Mouse (Mus musculus): ENCODE measurements at regions not wholly inside any gene's neighbourhood (a gene's known extent, or its start where the extent isn't known, plus 50 kb on each side); places are given as distances from the start of the nearest gene placed in this dataset.

GRCm38 (mm10) chr5:118352142-118352541 lies 107.1 kb downstream of the 2410131K14Rik start:
- no peak for DNase-seq
- intact Hi-C loops (cut with DNase I) = no loop called here

- no peak for DNase-seq
- intact Hi-C loops (cut with DNase I) = no loop called here
Observed at GRCm38 (mm10) chr5:118353061-118353460, 108.0 kb downstream of the 2410131K14Rik start.

GRCm38 (mm10) chr5:118353689-118354088 lies 108.7 kb downstream of the 2410131K14Rik start:
- intact Hi-C loops (cut with DNase I) = no loop called here
- no peak for DNase-seq

GRCm38 (mm10) chr5:118354127-118354526 lies 109.1 kb downstream of the 2410131K14Rik start:
- intact Hi-C loops (cut with DNase I) = no loop called here
- no peak for DNase-seq

GRCm38 (mm10) chr5:118354871-118355270 lies 109.8 kb downstream of the 2410131K14Rik start:
- no peak for DNase-seq
- intact Hi-C loops (cut with DNase I) = no loop called here

- DNase-seq = no peak
Observed at GRCm38 (mm10) chr5:118355287-118355686, 110.3 kb downstream of the 2410131K14Rik start.

GRCm38 (mm10) chr5:118355691-118356337 lies 110.8 kb downstream of the 2410131K14Rik start:
- intact Hi-C loops (cut with DNase I) = no loop called here
- peak; percentile 42 to 71 for DNase-seq

More at GRCm38 (mm10) chr5:118355287-118355686, 110.3 kb downstream of the 2410131K14Rik start:
- intact Hi-C loops (cut with DNase I) = no loop called here

GRCm38 (mm10) chr5:118359646-118360373 lies 114.8 kb downstream of the 2410131K14Rik start:
- no peak for DNase-seq
- intact Hi-C loops (cut with DNase I) = no loop called here

GRCm38 (mm10) chr5:118360374-118361064 lies 115.5 kb downstream of the 2410131K14Rik start:
- no peak for DNase-seq
- intact Hi-C loops (cut with DNase I) = no loop called here

- no peak for DNase-seq
- intact Hi-C loops (cut with DNase I) = no loop called here
Observed at GRCm38 (mm10) chr5:118361133-118361852, 116.3 kb downstream of the 2410131K14Rik start.

- no peak for DNase-seq
- intact Hi-C loops (cut with DNase I) = no loop called here
Observed at GRCm38 (mm10) chr5:118361853-118362406, 116.9 kb downstream of the 2410131K14Rik start.

GRCm38 (mm10) chr5:118362738-118363137 lies 117.7 kb downstream of the 2410131K14Rik start:
- no peak for DNase-seq
- intact Hi-C loops (cut with DNase I) = no loop called here

GRCm38 (mm10) chr5:118363154-118363553 lies 118.1 kb downstream of the 2410131K14Rik start:
- no peak for DNase-seq
- intact Hi-C loops (cut with DNase I) = no loop called here

- no peak for DNase-seq
- intact Hi-C loops (cut with DNase I) = no loop called here
Observed at GRCm38 (mm10) chr5:118364646-118365045, 119.6 kb downstream of the 2410131K14Rik start.

- intact Hi-C loops (cut with DNase I) = no loop called here
- DNase-seq = no peak
Observed at GRCm38 (mm10) chr5:118365196-118365595, 120.2 kb downstream of the 2410131K14Rik start.

GRCm38 (mm10) chr5:118365651-118366050 lies 120.6 kb downstream of the 2410131K14Rik start:
- DNase-seq = no peak
- intact Hi-C loops (cut with DNase I) = no loop called here

- DNase-seq = no peak
- intact Hi-C loops (cut with DNase I) = no loop called here
Observed at GRCm38 (mm10) chr5:118367047-118367446, 122.0 kb downstream of the 2410131K14Rik start.

- intact Hi-C loops (cut with DNase I) = no loop called here
Observed at GRCm38 (mm10) chr5:118373581-118373981, 128.6 kb downstream of the 2410131K14Rik start.

GRCm38 (mm10) chr5:118374968-118375367 lies 129.9 kb downstream of the 2410131K14Rik start:
- DNase-seq = no peak
- intact Hi-C loops (cut with DNase I) = no loop called here

More at GRCm38 (mm10) chr5:118373581-118373981, 128.6 kb downstream of the 2410131K14Rik start:
- DNase-seq = peak; percentile 35 to 36

- intact Hi-C loops (cut with DNase I) = no loop called here
Observed at GRCm38 (mm10) chr5:118375916-118376315, 130.9 kb downstream of the 2410131K14Rik start.

More at GRCm38 (mm10) chr5:118375916-118376315, 130.9 kb downstream of the 2410131K14Rik start:
- DNase-seq = no peak
